Mouse (Mus musculus) liver, embryonic 14.5 days (tissue): Measurements from ENCODE around the gene Gm1113.

ENCODE experiments used
- CTCF ChIP-seq: IDR thresholded peaks from 2 replicates; pipeline ENCODE4 v1.5.1; 2016; ENCODE audit warnings: antibody characterized with exemption, low read depth, control low read depth
- EP300 ChIP-seq: IDR thresholded peaks from 2 replicates; pipeline ENCODE4 v1.6.1; 2016; ENCODE audit warnings: antibody characterized with exemption, low read depth

GRCm38 (mm10) chr9:35486616-35487015 lies 31.5 kb downstream of the Gm1113 start:
- TF ChIP-seq EP300 (no peak), CTCF (no peak)
